Mouse (Mus musculus): ENCODE measurements around the gene Klk1b21.

DNA sequence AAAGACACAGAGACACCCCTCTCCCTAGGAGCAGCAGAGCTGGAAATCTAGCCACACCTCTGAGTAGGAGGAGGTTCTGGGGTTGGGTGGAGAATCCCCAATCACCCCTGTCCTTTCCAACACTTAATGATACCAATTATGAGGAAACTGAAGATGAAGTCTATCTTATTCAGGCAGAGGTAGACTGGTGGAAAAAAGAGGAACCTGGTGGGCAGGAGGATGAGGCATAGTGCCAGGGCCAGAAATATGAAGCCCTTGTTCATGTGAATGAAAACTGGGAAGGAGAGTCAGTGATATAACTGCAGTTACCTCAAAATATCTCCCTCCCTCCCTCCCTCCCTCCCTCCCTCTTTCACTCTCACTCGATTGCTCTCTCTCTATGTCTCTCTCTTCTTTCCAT is 24.4 kb upstream of the Klk1b21 start:
- TF ChIP-seq GATA1 (IDR thresholded peaks at IDR 0.05; ENCODE audit: borderline replicate concordance, low read length) = no peak
- TF ChIP-seq FLI1 (IDR thresholded peaks at IDR 0.05; ENCODE audit: low read length) = no peak
